ENCODE assay signal across 21 mouse cellular contexts in genomic region chr7:74669110-74669509, GRCm38 (mm10).
DNase-seq lines count a peak whose midpoint lies in the region; ATAC-seq and TF ChIP-seq lines count a peak whose summit lies in the region.
"Had no signal": no experiment of that assay in that cellular context is flagged by ENCODE, and none has a peak within 500 bp of the region (broad histone marks: within the 10 kb centered on the region; RNA-seq: fewer than 3 reads in every experiment).

No protein-coding gene starts in this region.

- no peak overlapping the region for H3K4me2 ChIP-seq in lung, postnatal 0 days (replicated peaks; ENCODE audit: low read depth, low read length)
- H3K4me2 ChIP-seq in stomach, embryonic 16.5 days (ENCODE audit: low read depth, low read length), result no peak overlapping the region
- H3K4me2 ChIP-seq: embryonic facial prominence, embryonic 12.5 days; forebrain, embryonic 13.5 days; heart, embryonic 11.5 days; heart, embryonic 15.5 days; hindbrain, embryonic 13.5 days had no signal

- no peak overlapping the region for H3K9ac ChIP-seq in lung, postnatal 0 days (replicated peaks; ENCODE audit: low read depth)
- no peak overlapping the region for H3K9ac ChIP-seq in stomach, embryonic 16.5 days (ENCODE audit: low read length)
- H3K9ac ChIP-seq: embryonic facial prominence, embryonic 12.5 days; forebrain, embryonic 13.5 days; forebrain, postnatal 0 days; heart, embryonic 15.5 days; hindbrain, embryonic 13.5 days had no signal

- no peak overlapping the region for H3K4me3 ChIP-seq in lung, adult 2 months (replicated peaks; ENCODE audit: extremely low read depth, low read depth, low read length)
- no peak overlapping the region for H3K4me3 ChIP-seq in lung, postnatal 0 days (ENCODE audit: low read depth, low read length)
- H3K4me3 ChIP-seq in stomach, embryonic 16.5 days (replicated peaks; ENCODE audit: low read length), result no peak overlapping the region
- H3K4me3 ChIP-seq in midbrain, embryonic 10.5 days, result no peak overlapping the region
- H3K4me3 ChIP-seq in left cerebral cortex, adult 2 months, result no peak overlapping the region
- H3K4me3 ChIP-seq: embryonic facial prominence, embryonic 12.5 days; forebrain, embryonic 13.5 days; heart, adult 2 months; heart, embryonic 15.5 days; hindbrain, embryonic 13.5 days had no signal

- no peaks in the 10 kb centered on the region for H3K9me3 ChIP-seq in lung, postnatal 0 days (ENCODE audit: low read length)
- H3K9me3 ChIP-seq in stomach, embryonic 16.5 days (replicated peaks; ENCODE audit: control insufficient read depth, low read length), result no peaks in the 10 kb centered on the region
- no peaks in the 10 kb centered on the region for H3K9me3 ChIP-seq in midbrain, embryonic 10.5 days (replicated peaks)
- H3K9me3 ChIP-seq: embryonic facial prominence, embryonic 12.5 days; forebrain, embryonic 13.5 days; heart, embryonic 15.5 days; hindbrain, embryonic 13.5 days had no signal

- no peak overlapping the region for H3K27ac ChIP-seq in lung, postnatal 0 days (ENCODE audit: low read length)
- no peak overlapping the region for H3K27ac ChIP-seq in stomach, embryonic 16.5 days (ENCODE audit: low read length)
- no peak overlapping the region for H3K27ac ChIP-seq in midbrain, embryonic 10.5 days (replicated peaks)
- no peak overlapping the region for H3K27ac ChIP-seq in left cerebral cortex, adult 2 months
- H3K27ac ChIP-seq: embryonic facial prominence, embryonic 12.5 days; forebrain, embryonic 13.5 days; heart, adult 2 months; heart, embryonic 15.5 days; hindbrain, embryonic 13.5 days had no signal

- intact Hi-C loops in left cerebral cortex, adult 2 months (cut with DNase I), result no loop called here

- H3K27me3 ChIP-seq in lung, postnatal 0 days (replicated peaks; ENCODE audit: insufficient read depth, low read length), result no peaks in the 10 kb centered on the region
- no peaks in the 10 kb centered on the region for H3K27me3 ChIP-seq in stomach, embryonic 16.5 days (ENCODE audit: control insufficient read depth, insufficient read depth, low read length)
- no peaks in the 10 kb centered on the region for H3K27me3 ChIP-seq in midbrain, embryonic 10.5 days (ENCODE audit: low read depth, poor library complexity, severe bottlenecking)
- H3K27me3 ChIP-seq: embryonic facial prominence, embryonic 12.5 days; forebrain, embryonic 13.5 days; heart, embryonic 15.5 days; hindbrain, embryonic 13.5 days had no signal

- peak; percentile 88 for ATAC-seq in lung, postnatal 0 days
- peak; percentile 29; the same call in 1 of the 2 replicates for ATAC-seq in stomach, embryonic 16.5 days (ENCODE audit: insufficient read depth, low FRiP score)
- ATAC-seq: forebrain, embryonic 13.5 days; forebrain, postnatal 0 days had no signal

- no peaks in the 10 kb centered on the region for H3K4me1 ChIP-seq in lung, adult 2 months (ENCODE audit: control insufficient read depth, insufficient read depth, low read length)
- H3K4me1 ChIP-seq in lung, postnatal 0 days (ENCODE audit: insufficient read depth, low read depth, low read length), result no peaks in the 10 kb centered on the region
- no peaks in the 10 kb centered on the region for H3K4me1 ChIP-seq in stomach, embryonic 16.5 days (ENCODE audit: control insufficient read depth, insufficient read depth, low read length)
- H3K4me1 ChIP-seq in midbrain, embryonic 10.5 days, result no peaks in the 10 kb centered on the region
- H3K4me1 ChIP-seq: embryonic facial prominence, embryonic 12.5 days; forebrain, embryonic 13.5 days; heart, embryonic 15.5 days; hindbrain, embryonic 13.5 days had no signal

- TF ChIP-seq EP300 in lung, postnatal 0 days (IDR thresholded peaks at IDR 0.05), result no peak

- no peak for TF ChIP-seq CTCF in lung, adult 2 months (IDR thresholded peaks at IDR 0.05; ENCODE audit: insufficient read depth, low read length)
- TF ChIP-seq CTCF in lung, postnatal 0 days (IDR thresholded peaks at IDR 0.05), result peak; percentile 42
- TF ChIP-seq CTCF in left cerebral cortex, adult 2 months (IDR thresholded peaks at IDR 0.05), result no peak

- H3K36me3 ChIP-seq in lung, postnatal 0 days (ENCODE audit: insufficient read depth, low read length), result no peaks in the 10 kb centered on the region
- no peaks in the 10 kb centered on the region for H3K36me3 ChIP-seq in stomach, embryonic 16.5 days (ENCODE audit: control insufficient read depth, insufficient read depth, low read length)
- no peaks in the 10 kb centered on the region for H3K36me3 ChIP-seq in midbrain, embryonic 10.5 days
- H3K36me3 ChIP-seq: embryonic facial prominence, embryonic 12.5 days; heart, embryonic 15.5 days; hindbrain, embryonic 13.5 days had no signal

- peak; percentile 21 to 59 for DNase-seq in lung, adult 18-20 months
- no peak for DNase-seq in lung, adult 2 months
- peak; percentile 75 for DNase-seq in lung, postnatal 0 days (ENCODE audit: low spot score)
- peak; percentile 58 for DNase-seq in lung, postnatal 36 days
- no peak for DNase-seq in midbrain, embryonic 10.5 days (ENCODE audit: low spot score)
- no peak for DNase-seq in left cerebral cortex, adult 2 months (ENCODE audit: extremely low spot score in 1 of 2, low spot score in 2 of 2)
- DNase-seq in kidney, adult 18-20 months, result no peak
- DNase-seq: adrenal gland, postnatal 10 days; cerebellum, adult 11-12 months; cerebellum, adult 9-10 months; cerebellum, postnatal 25 days; forebrain, postnatal 0 days; gastrocnemius, postnatal 14 days; heart, adult 2 months; heart, postnatal 14 days had no signal

- TF ChIP-seq POLR2A in lung, adult 2 months (IDR thresholded peaks at IDR 0.05; ENCODE audit: borderline replicate concordance, extremely low read depth, low read depth, low read length), result no peak

Comparison
In these comparisons a context has a peak if more than half of its experiments do, and no peak if none do; other contexts are left out.
1. DNase-seq: peak in lung, adult 18-20 months (2 of 2), lung, postnatal 0 days (single experiment) and lung, postnatal 36 days (single experiment); none in lung, adult 2 months (single experiment), midbrain, embryonic 10.5 days (single experiment), left cerebral cortex, adult 2 months (0 of 2) and kidney, adult 18-20 months (single experiment).